ENCODE assay signal across 20 mouse cellular contexts in genomic region chr4:116862023-116862422, GRCm38 (mm10). TPM values are rescaled to one million over a fixed set of nuclear protein-coding genes. Genes with fewer than 3 reads are reported as not detected.
"Had no signal": no experiment of that assay in that cellular context is flagged by ENCODE, and none has a peak within 500 bp of the region (broad histone marks: within the 10 kb centered on the region; RNA-seq: fewer than 3 reads in every experiment).

No protein-coding gene starts in this region.

- H3K4me2 ChIP-seq: lung, embryonic 14.5 days; midbrain, embryonic 12.5 days; neural tube, embryonic 12.5 days; stomach, embryonic 15.5 days had no signal

- ATAC-seq: midbrain, embryonic 16.5 days had no signal

- H3K9ac ChIP-seq: lung, embryonic 14.5 days; midbrain, embryonic 12.5 days; neural tube, embryonic 12.5 days; stomach, embryonic 15.5 days had no signal

- H3K27me3 ChIP-seq: midbrain, embryonic 12.5 days; neural tube, embryonic 12.5 days; stomach, embryonic 15.5 days had no signal

- H3K4me3 ChIP-seq: midbrain, embryonic 10.5 days; midbrain, embryonic 12.5 days; myocyte; neural tube, embryonic 12.5 days; stomach, embryonic 15.5 days had no signal

- H3K9me3 ChIP-seq: midbrain, embryonic 10.5 days; midbrain, embryonic 12.5 days; neural tube, embryonic 12.5 days; stomach, embryonic 15.5 days had no signal

- H3K4me1 ChIP-seq: midbrain, embryonic 10.5 days; midbrain, embryonic 12.5 days; neural tube, embryonic 12.5 days; stomach, embryonic 15.5 days had no signal

- DNase-seq: lung, adult 18-20 months; lung, embryonic 14.5 days; lung, postnatal 10 days; lung, postnatal 4 days; midbrain, embryonic 14.5 days; retina, postnatal 1 day; right cerebral cortex, adult 18-20 months; right cerebral cortex, postnatal 25 days; right cerebral cortex, postnatal 4 days; thymus, adult 2 months; thymus, postnatal 25 days; thymus, postnatal 4 days had no signal

- H3K27ac ChIP-seq: midbrain, embryonic 10.5 days; midbrain, embryonic 12.5 days; neural tube, embryonic 12.5 days; stomach, embryonic 15.5 days; stomach, postnatal 0 days had no signal

- H3K36me3 ChIP-seq: midbrain, embryonic 10.5 days; midbrain, embryonic 12.5 days; neural tube, embryonic 12.5 days; stomach, embryonic 15.5 days had no signal

RNA-seq across cellular contexts. Expression of gene Zswim5, which starts 15.2 kb away (rescaled TPM):
- polyA plus RNA-seq: myocyte had no signal

RNA-seq across cellular contexts. Expression of gene Hpdl, which starts 40.5 kb away (rescaled TPM):
- total RNA-seq: megakaryocyte, adult 5-6 weeks had no signal
